Mouse (Mus musculus) stomach, embryonic 15.5 days (tissue): ENCODE data around the gene Diras2. TPM values are rescaled to one million over a fixed set of nuclear protein-coding genes. Genes with fewer than 3 reads are reported as not detected.

Source experiments
- ATAC-seq: fragments of 200-750 bp; cut with Nextera tagmentation; 2 replicates; pipeline ENCODE4 v1.8.0; 2017; ENCODE audit warnings: low read depth, moderate number of reproducible peaks, moderate TSS enrichment; ENCODE audit not compliant: insufficient read depth, low FRiP score
- H3K27ac ChIP-seq: fragments of 300-500 bp; sonication (generic); 2 replicates; pipeline ENCODE4 v1.5.1; 2015; ENCODE audit warnings: mild to moderate bottlenecking, inconsistent platforms
- H3K27me3 ChIP-seq: fragments of 300-500 bp; sonication (generic); replicated peaks from 2 replicates; pipeline ENCODE4 v1.6.1; 2015; ENCODE audit warnings: inconsistent platforms
- H3K36me3 ChIP-seq: fragments of 300-500 bp; sonication (generic); 2 replicates; pipeline ENCODE4 v1.6.1; 2015; ENCODE audit warnings: inconsistent platforms
- H3K4me1 ChIP-seq: fragments of 300-500 bp; sonication (generic); 2 replicates; pipeline ENCODE4 v1.6.1; 2015; ENCODE audit warnings: inconsistent platforms
- H3K4me2 ChIP-seq: fragments of 300-500 bp; sonication (generic); 2 replicates; pipeline ENCODE4 v1.6.1; 2015; ENCODE audit warnings: mild to moderate bottlenecking, inconsistent platforms
- H3K4me3 ChIP-seq: fragments of 300-500 bp; sonication (generic); replicated peaks from 2 replicates; pipeline ENCODE4 v1.5.1; 2015; ENCODE audit warnings: inconsistent platforms
- H3K9ac ChIP-seq: fragments of 300-500 bp; sonication (generic); 2 replicates; pipeline ENCODE4 v1.6.1; 2015; ENCODE audit warnings: inconsistent platforms
- H3K9me3 ChIP-seq: fragments of 300-500 bp; sonication (generic); 2 replicates; pipeline ENCODE4 v1.6.1; 2016; ENCODE audit warnings: inconsistent platforms
- WGBS: fragments of 180-500 bp; shearing (Covaris S2); methylation state at CpG from one replicate; pipeline ENCODE4 v1.1.7; 2015; 5-methylcytosine and 5-hydroxymethylcytosine counted together
- polyA plus RNA-seq: library from polyadenylated mRNA; unstranded; fragments of >200 nt; fragmentation: Nextera tagmentation; extraction: Ambion mirVana; gene quantifications from 2 replicates; pipeline ENCODE4 v1.2.1, GENCODE M21; 2015

Diras2 gene
- polyA plus RNA-seq, 1 experiment from 2014 or later = 0.55 TPM

GRCm38 (mm10) chr13:52528786-52529185 lies 2.3 kb downstream of the Diras2 start:
- Histone ChIP-seq H3K27ac (no peak overlapping the region), H3K36me3 (no peaks in the 10 kb centered on the region), H3K4me3 (no peak overlapping the region), H3K9me3 (no peaks in the 10 kb centered on the region), H3K9ac (no peak overlapping the region), H3K27me3 (peaks cover 16% of the 10 kb centered on the region), H3K4me2 (no peak overlapping the region), H3K4me1 (peaks cover 6% of the 10 kb centered on the region)
- 64% methylated on average over 9 of the region's 9 CpGs for WGBS
- no peak for ATAC-seq

DNA sequence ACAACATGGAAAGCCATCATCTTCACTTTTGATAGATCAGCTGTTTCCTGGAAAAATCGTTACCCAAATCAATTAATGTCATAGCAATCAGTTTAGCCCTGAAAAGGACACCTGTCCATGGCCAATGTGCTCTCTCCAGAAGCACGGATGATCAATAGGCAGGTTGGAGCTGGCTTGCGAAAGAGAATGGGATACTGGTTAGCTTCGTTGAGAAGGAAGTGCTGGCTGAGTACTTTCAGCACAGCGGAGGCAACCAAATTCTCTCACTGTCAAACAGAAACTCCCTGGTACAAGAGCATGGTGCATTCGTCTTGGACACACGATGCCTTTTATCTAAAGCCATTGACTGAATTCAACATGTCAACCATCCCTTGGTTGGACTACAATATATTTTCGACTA lies 2.8 kb downstream of the Diras2 start:
- H3K27ac ChIP-seq = no peak overlapping the region
- ATAC-seq = no peak
- no peak overlapping the region for H3K4me2 ChIP-seq
- H3K9me3 ChIP-seq = no peaks in the 10 kb centered on the region
- no peaks in the 10 kb centered on the region for H3K36me3 ChIP-seq
- no peak overlapping the region for H3K4me3 ChIP-seq
- peaks cover 16% of the 10 kb centered on the region for H3K27me3 ChIP-seq
- 76% methylated on average over 8 of the region's 8 CpGs for WGBS
- peaks cover 6% of the 10 kb centered on the region for H3K4me1 ChIP-seq
- no peak overlapping the region for H3K9ac ChIP-seq

DNA sequence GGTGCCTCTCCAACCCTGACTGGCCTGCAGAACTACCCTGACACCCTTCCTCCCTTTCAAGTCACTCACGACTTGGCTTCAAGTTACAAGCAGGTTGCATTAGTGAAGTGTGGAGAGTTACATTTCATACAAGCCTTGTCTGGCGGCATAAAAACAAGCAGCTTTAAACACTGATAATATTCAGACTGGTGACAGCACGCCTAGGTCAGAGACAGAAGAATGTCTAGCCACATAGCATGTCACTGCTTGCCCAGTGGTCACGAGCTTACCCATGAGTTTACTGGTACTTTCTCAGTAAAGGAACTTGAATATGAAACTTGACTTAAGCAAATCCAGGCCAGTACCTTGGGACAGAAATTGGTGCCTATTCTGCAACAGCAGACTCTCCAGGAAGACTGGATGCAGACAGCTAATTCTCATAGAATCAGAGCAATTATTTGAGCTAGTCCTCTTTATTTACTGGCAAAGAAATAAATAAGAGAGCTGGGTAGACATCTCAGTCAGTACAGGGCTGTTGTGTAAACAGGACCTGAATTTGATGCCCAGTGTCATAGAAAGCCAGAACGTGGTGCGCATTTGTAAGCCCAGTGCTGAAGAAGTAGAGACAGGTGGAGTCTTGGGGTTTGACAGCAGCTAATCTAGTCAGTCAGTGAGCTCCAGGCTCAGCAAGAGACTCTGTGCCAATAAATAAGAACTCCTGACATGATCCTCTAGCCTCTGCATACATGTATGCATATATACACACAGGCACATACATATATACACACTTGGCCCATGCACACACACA lies 4.6 kb downstream of the Diras2 start:
- ATAC-seq = no peak
- no peak overlapping the region for H3K4me2 ChIP-seq
- WGBS = 66% methylated on average over 6 of the region's 6 CpGs
- H3K9ac ChIP-seq = no peak overlapping the region
- H3K4me3 ChIP-seq = no peak overlapping the region
- H3K27ac ChIP-seq = no peak overlapping the region
- peaks cover 6% of the 10 kb centered on the region for H3K4me1 ChIP-seq
- no peaks in the 10 kb centered on the region for H3K9me3 ChIP-seq
- peaks cover 16% of the 10 kb centered on the region for H3K27me3 ChIP-seq
- no peaks in the 10 kb centered on the region for H3K36me3 ChIP-seq

DNA sequence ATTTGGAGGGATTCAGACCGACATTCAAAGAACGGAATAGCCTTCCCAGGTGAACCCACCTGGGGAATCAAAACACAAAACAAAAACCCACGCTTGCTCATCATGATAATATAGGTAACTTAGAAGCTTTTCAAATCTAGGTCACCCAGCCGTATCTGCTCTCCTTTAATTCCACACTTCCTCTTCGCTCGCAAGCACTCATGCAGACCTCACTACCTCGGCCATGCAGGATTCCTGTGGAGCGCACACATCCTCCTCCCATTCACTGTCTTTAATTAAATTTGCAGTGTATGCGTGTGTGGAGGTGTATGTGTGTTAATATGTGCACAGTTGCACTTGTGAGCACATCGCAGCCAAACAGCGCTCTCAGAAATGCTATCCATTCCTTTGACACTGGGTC lies 6.8 kb downstream of the Diras2 start:
- Histone ChIP-seq H3K27ac (no peak overlapping the region), H3K4me3 (no peak overlapping the region), H3K36me3 (no peaks in the 10 kb centered on the region), H3K9ac (no peak overlapping the region), H3K4me2 (no peak overlapping the region), H3K9me3 (no peaks in the 10 kb centered on the region), H3K4me1 (no peaks in the 10 kb centered on the region), H3K27me3 (peaks cover 6% of the 10 kb centered on the region)
- no peak for ATAC-seq
- WGBS = 86% methylated on average over 11 of the region's 11 CpGs

GRCm38 (mm10) chr13:52521176-52521575 lies 9.9 kb downstream of the Diras2 start:
- Histone ChIP-seq H3K27ac (no peak overlapping the region), H3K4me1 (no peaks in the 10 kb centered on the region), H3K9ac (no peak overlapping the region), H3K4me3 (no peak overlapping the region), H3K27me3 (no peaks in the 10 kb centered on the region), H3K9me3 (no peaks in the 10 kb centered on the region), H3K36me3 (no peaks in the 10 kb centered on the region), H3K4me2 (no peak overlapping the region)
- ATAC-seq = no peak
- 29% methylated on average over 6 of the region's 6 CpGs for WGBS

DNA sequence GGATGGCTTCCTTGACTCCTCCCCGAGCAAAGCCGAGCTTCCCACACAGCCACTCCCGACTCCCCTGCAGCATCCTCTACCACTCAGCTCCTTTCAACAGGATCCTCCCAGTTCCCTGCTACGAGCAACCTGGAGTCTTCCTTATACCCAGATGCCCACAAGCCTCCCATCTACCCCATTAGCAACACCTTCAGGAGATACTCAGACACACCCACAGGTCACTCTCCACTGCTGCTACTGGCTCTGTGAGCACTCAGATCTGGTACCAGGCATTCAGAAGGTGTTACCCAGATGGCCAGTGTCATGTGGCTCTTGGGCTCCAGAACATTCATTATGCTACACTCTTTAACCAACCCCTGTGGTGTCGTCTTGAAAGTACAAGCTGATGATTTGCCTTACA lies 11.7 kb downstream of the Diras2 start:
- no peak overlapping the region for H3K9ac ChIP-seq
- no peaks in the 10 kb centered on the region for H3K36me3 ChIP-seq
- H3K27ac ChIP-seq = no peak overlapping the region
- no peaks in the 10 kb centered on the region for H3K9me3 ChIP-seq
- H3K4me2 ChIP-seq = no peak overlapping the region
- no peaks in the 10 kb centered on the region for H3K4me1 ChIP-seq
- no peak for ATAC-seq
- H3K27me3 ChIP-seq = no peaks in the 10 kb centered on the region
- no peak overlapping the region for H3K4me3 ChIP-seq
- 72% methylated on average over 5 of the region's 5 CpGs for WGBS

DNA sequence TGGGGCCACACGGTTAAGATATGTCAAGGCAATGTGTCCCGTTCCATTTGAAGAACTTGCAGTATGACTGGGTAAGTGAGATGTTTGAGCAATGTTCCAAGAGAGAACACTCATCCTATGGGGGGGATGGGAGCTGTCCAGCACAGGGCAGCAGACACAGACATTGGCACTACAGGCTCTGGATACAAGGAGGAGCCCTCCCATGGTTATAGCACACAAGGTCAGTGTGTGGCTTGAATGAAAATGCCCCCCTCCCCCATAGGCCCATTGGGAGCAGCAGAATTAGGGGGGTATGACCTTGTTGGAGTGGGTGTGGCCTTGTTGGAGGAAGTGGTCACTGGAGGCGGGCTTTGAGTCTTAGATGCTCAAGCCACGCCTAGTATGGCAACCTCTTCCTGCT lies 12.7 kb downstream of the Diras2 start:
- WGBS = 90% methylated on average over 4 of the region's 4 CpGs

GRCm38 (mm10) chr13:52517021-52517420 lies 14.1 kb downstream of the Diras2 start:
- H3K9ac ChIP-seq = no peak overlapping the region
- H3K4me1 ChIP-seq = no peaks in the 10 kb centered on the region
- H3K27ac ChIP-seq = no peak overlapping the region
- no peaks in the 10 kb centered on the region for H3K27me3 ChIP-seq
- H3K36me3 ChIP-seq = no peaks in the 10 kb centered on the region
- 70% methylated on average over 5 of the region's 5 CpGs for WGBS
- ATAC-seq = no peak
- no peaks in the 10 kb centered on the region for H3K9me3 ChIP-seq
- H3K4me3 ChIP-seq = no peak overlapping the region
- no peak overlapping the region for H3K4me2 ChIP-seq

More for the DNA sequence above, 12.7 kb downstream of the Diras2 start:
- H3K36me3 ChIP-seq = no peaks in the 10 kb centered on the region
- H3K9me3 ChIP-seq = no peaks in the 10 kb centered on the region
- H3K27ac ChIP-seq = no peak overlapping the region
- no peaks in the 10 kb centered on the region for H3K4me1 ChIP-seq
- no peak overlapping the region for H3K4me2 ChIP-seq
- ATAC-seq = no peak
- H3K9ac ChIP-seq = no peak overlapping the region
- no peaks in the 10 kb centered on the region for H3K27me3 ChIP-seq
- no peak overlapping the region for H3K4me3 ChIP-seq

GRCm38 (mm10) chr13:52516561-52516960 lies 14.5 kb downstream of the Diras2 start:
- ATAC-seq = no peak
- H3K4me3 ChIP-seq = no peak overlapping the region
- H3K9me3 ChIP-seq = no peaks in the 10 kb centered on the region
- H3K4me2 ChIP-seq = no peak overlapping the region
- H3K27ac ChIP-seq = no peak overlapping the region
- no peaks in the 10 kb centered on the region for H3K36me3 ChIP-seq
- 76% methylated on average over 4 of the region's 4 CpGs for WGBS
- H3K4me1 ChIP-seq = no peaks in the 10 kb centered on the region
- H3K27me3 ChIP-seq = no peaks in the 10 kb centered on the region
- H3K9ac ChIP-seq = no peak overlapping the region

GRCm38 (mm10) chr13:52516051-52516450 lies 15.0 kb downstream of the Diras2 start:
- Histone ChIP-seq H3K4me1 (no peaks in the 10 kb centered on the region), H3K4me3 (no peak overlapping the region), H3K27me3 (no peaks in the 10 kb centered on the region), H3K4me2 (no peak overlapping the region), H3K27ac (no peak overlapping the region), H3K9ac (no peak overlapping the region), H3K36me3 (no peaks in the 10 kb centered on the region), H3K9me3 (no peaks in the 10 kb centered on the region)
- 65% methylated on average over 3 of the region's 3 CpGs for WGBS
- ATAC-seq = no peak

- no peaks in the 10 kb centered on the region for H3K9me3 ChIP-seq
- H3K9ac ChIP-seq = no peak overlapping the region
- H3K4me3 ChIP-seq = no peak overlapping the region
- H3K36me3 ChIP-seq = no peaks in the 10 kb centered on the region
- ATAC-seq = no peak
- no peak overlapping the region for H3K4me2 ChIP-seq
- no peak overlapping the region for H3K27ac ChIP-seq
- H3K4me1 ChIP-seq = no peaks in the 10 kb centered on the region
- no peaks in the 10 kb centered on the region for H3K27me3 ChIP-seq
- WGBS = 68% methylated on average over 3 of the region's 3 CpGs
Measured at GRCm38 (mm10) chr13:52513554-52513953, 17.5 kb downstream of the Diras2 start.

GRCm38 (mm10) chr13:52512356-52512755 lies 18.7 kb downstream of the Diras2 start:
- 66% methylated on average over 5 of the region's 5 CpGs for WGBS
- no peak overlapping the region for H3K27ac ChIP-seq
- no peaks in the 10 kb centered on the region for H3K9me3 ChIP-seq
- no peak for ATAC-seq
- H3K4me2 ChIP-seq = no peak overlapping the region
- no peaks in the 10 kb centered on the region for H3K27me3 ChIP-seq
- H3K4me1 ChIP-seq = no peaks in the 10 kb centered on the region
- no peak overlapping the region for H3K9ac ChIP-seq
- no peak overlapping the region for H3K4me3 ChIP-seq
- H3K36me3 ChIP-seq = no peaks in the 10 kb centered on the region
